35 mouse cellular contexts compared by ENCODE assay signal in the genomic region with DNA sequence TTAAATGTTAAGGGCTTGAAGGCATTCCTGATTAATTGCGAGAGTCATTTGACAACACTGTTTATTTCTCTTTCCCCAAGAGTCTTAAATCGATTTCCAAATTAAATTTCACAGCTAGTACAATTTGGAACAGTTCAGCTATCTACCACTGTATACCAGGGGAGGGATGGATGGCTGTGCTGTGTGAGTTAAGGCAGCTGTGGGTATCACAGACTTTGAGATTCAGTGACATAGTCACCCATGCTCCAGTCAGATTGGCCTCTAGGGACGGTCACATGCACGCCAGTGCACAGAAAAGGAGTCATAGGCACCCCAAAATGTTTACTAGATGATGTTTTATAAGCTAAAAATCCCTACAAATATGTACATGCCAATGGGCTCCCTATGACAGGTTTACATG.
"Had no signal": no experiment of that assay in that cellular context is flagged by ENCODE, and none has a peak within 500 bp of the region (broad histone marks: within the 10 kb centered on the region; RNA-seq: fewer than 3 reads in every experiment).

No protein-coding gene starts in this region.

- ATAC-seq: hindbrain, embryonic 16.5 days; hindbrain, postnatal 0 days; inflammation-experienced regulatory T-cells, adult 6 months; intestine, embryonic 15.5 days; intestine, embryonic 16.5 days; intestine, postnatal 0 days had no signal

- DNase-seq: heart, postnatal 10 days; heart, postnatal 14 days; heart, postnatal 36 days; heart, postnatal 4 days; kidney, adult 11 months; kidney, adult 18-20 months; kidney, adult 2 months; kidney, adult 8-10 months; kidney, adult 9 months; kidney, postnatal 10 days; kidney, postnatal 14 days; kidney, postnatal 25 days; kidney, postnatal 36 days; kidney, postnatal 4 days; layer of hippocampus, adult 9-11 months; layer of hippocampus, postnatal 36 days had no signal

- H3K9ac ChIP-seq: heart, embryonic 12.5 days; heart, embryonic 13.5 days; heart, embryonic 15.5 days; hindbrain, embryonic 12.5 days; hindbrain, embryonic 13.5 days; hindbrain, embryonic 14.5 days; hindbrain, embryonic 15.5 days; intestine, embryonic 15.5 days; kidney, embryonic 15.5 days had no signal

- H3K36me3 ChIP-seq: heart, embryonic 10.5 days; hindbrain, embryonic 10.5 days; hindbrain, embryonic 12.5 days; hindbrain, embryonic 15.5 days; intestine, embryonic 15.5 days had no signal

- H3K4me3 ChIP-seq: heart, embryonic 10.5 days; heart, embryonic 12.5 days; heart, embryonic 13.5 days; heart, embryonic 15.5 days; hindbrain, embryonic 10.5 days; hindbrain, embryonic 12.5 days; hindbrain, embryonic 13.5 days; hindbrain, embryonic 15.5 days; intestine, embryonic 15.5 days; kidney, embryonic 15.5 days; layer of hippocampus, adult 2 months had no signal

- H3K27me3 ChIP-seq: heart, embryonic 12.5 days; heart, embryonic 13.5 days; heart, embryonic 15.5 days; hindbrain, embryonic 12.5 days; hindbrain, embryonic 13.5 days; hindbrain, embryonic 15.5 days; intestine, embryonic 15.5 days; kidney, embryonic 15.5 days had no signal

- H3K9me3 ChIP-seq: heart, embryonic 10.5 days; heart, embryonic 12.5 days; heart, embryonic 13.5 days; heart, embryonic 15.5 days; hindbrain, embryonic 10.5 days; hindbrain, embryonic 12.5 days; hindbrain, embryonic 13.5 days; hindbrain, embryonic 15.5 days; intestine, embryonic 15.5 days; kidney, embryonic 15.5 days had no signal

- H3K4me2 ChIP-seq: heart, embryonic 11.5 days; heart, embryonic 12.5 days; heart, embryonic 13.5 days; heart, embryonic 15.5 days; hindbrain, embryonic 12.5 days; hindbrain, embryonic 13.5 days; hindbrain, embryonic 14.5 days; hindbrain, embryonic 15.5 days; intestine, embryonic 15.5 days; kidney, embryonic 15.5 days had no signal

- H3K27ac ChIP-seq: heart, embryonic 10.5 days; heart, embryonic 13.5 days; heart, embryonic 15.5 days; hindbrain, embryonic 10.5 days; hindbrain, embryonic 12.5 days; hindbrain, embryonic 13.5 days; hindbrain, embryonic 14.5 days; hindbrain, embryonic 15.5 days; hindbrain, postnatal 0 days; intestine, embryonic 15.5 days; kidney, embryonic 15.5 days; kidney, postnatal 0 days; layer of hippocampus, adult 2 months had no signal

- H3K4me1 ChIP-seq: heart, embryonic 10.5 days; heart, embryonic 12.5 days; heart, embryonic 13.5 days; heart, embryonic 15.5 days; hindbrain, embryonic 10.5 days; hindbrain, embryonic 12.5 days; hindbrain, embryonic 13.5 days; hindbrain, embryonic 15.5 days; intestine, embryonic 15.5 days; kidney, embryonic 15.5 days had no signal
